Mouse (Mus musculus) 416B (cell line): ENCODE data around the gene Msx2.

Experiments
- DNase-seq: peaks from one replicate; pipeline ENCODE4 v3.0.0; 2011; ENCODE audit warnings: low read depth

Msx2 gene

GRCm38 (mm10) chr13:53464441-53465001 is 8.4 kb downstream of the Msx2 start:
- no peak for DNase-seq

GRCm38 (mm10) chr13:53463946-53464345 is 8.9 kb downstream of the Msx2 start:
- no peak for DNase-seq

GRCm38 (mm10) chr13:53463037-53463436 is 9.8 kb downstream of the Msx2 start:
- DNase-seq, result no peak

GRCm38 (mm10) chr13:53462649-53462970 is 10.3 kb downstream of the Msx2 start:
- no peak for DNase-seq

GRCm38 (mm10) chr13:53461855-53462648 is 10.8 kb downstream of the Msx2 start:
- no peak for DNase-seq

- no peak for DNase-seq
Measured at GRCm38 (mm10) chr13:53461346-53461745, 11.5 kb downstream of the Msx2 start.

GRCm38 (mm10) chr13:53458766-53459165 is 14.1 kb downstream of the Msx2 start:
- no peak for DNase-seq

- no peak for DNase-seq
Measured at GRCm38 (mm10) chr13:53454794-53455672, 17.8 kb downstream of the Msx2 start.

GRCm38 (mm10) chr13:53453927-53454326 is 18.9 kb downstream of the Msx2 start:
- no peak for DNase-seq

GRCm38 (mm10) chr13:53447609-53448008 is 25.3 kb downstream of the Msx2 start:
- peak; percentile 45 for DNase-seq

- DNase-seq, result peak; percentile 64
Measured at GRCm38 (mm10) chr13:53443602-53444001, 29.3 kb downstream of the Msx2 start.

- DNase-seq, result peak; percentile 5
Measured at GRCm38 (mm10) chr13:53442168-53442980, 30.5 kb downstream of the Msx2 start.

GRCm38 (mm10) chr13:53441307-53442028 is 31.4 kb downstream of the Msx2 start:
- no peak for DNase-seq

- DNase-seq, result no peak
Measured at GRCm38 (mm10) chr13:53439957-53440356, 32.9 kb downstream of the Msx2 start.

GRCm38 (mm10) chr13:53426507-53426906 is 46.4 kb downstream of the Msx2 start:
- DNase-seq, result peak; percentile 90

- no peak for DNase-seq
Measured at GRCm38 (mm10) chr13:53421189-53421588, 51.7 kb downstream of the Msx2 start.

GRCm38 (mm10) chr13:53420741-53421140 is 52.1 kb downstream of the Msx2 start:
- DNase-seq, result no peak

GRCm38 (mm10) chr13:53419681-53420080 is 53.2 kb downstream of the Msx2 start:
- no peak for DNase-seq

- DNase-seq, result no peak
Measured at GRCm38 (mm10) chr13:53417701-53418100, 55.2 kb downstream of the Msx2 start.
